Mouse (Mus musculus) embryonic facial prominence, embryonic 10.5 days (tissue): Measurements from ENCODE around the gene 2010111I01Rik. TPM values are rescaled to one million over a fixed set of nuclear protein-coding genes. Genes with fewer than 3 reads are reported as not detected.

Experiments
- DNase-seq: peaks from one replicate; pipeline ENCODE4 v3.0.0-alpha.2; 2017; ENCODE audit warnings: low spot score
- H3K27ac ChIP-seq: fragments of 300-500 bp; sonication (generic); replicated peaks from 2 replicates; pipeline ENCODE4 v1.5.1; 2016; ENCODE audit warnings: mild to moderate bottlenecking
- H3K27me3 ChIP-seq: fragments of 300-500 bp; sonication (generic); replicated peaks from 2 replicates; pipeline ENCODE4 v1.6.1; 2016; ENCODE audit warnings: low read depth, mild to moderate bottlenecking; ENCODE audit not compliant: poor library complexity, severe bottlenecking
- H3K36me3 ChIP-seq: fragments of 300-500 bp; sonication (generic); replicated peaks from 2 replicates; pipeline ENCODE4 v1.6.1; 2016; ENCODE audit warnings: mild to moderate bottlenecking, moderate library complexity
- H3K4me1 ChIP-seq: fragments of 300-500 bp; sonication (generic); 2 replicates; pipeline ENCODE4 v1.6.1; 2016
- H3K4me3 ChIP-seq: fragments of 300-500 bp; sonication (generic); 2 replicates; pipeline ENCODE4 v1.5.1; 2016; ENCODE audit warnings: mild to moderate bottlenecking, moderate library complexity
- H3K9me3 ChIP-seq: fragments of 300-500 bp; sonication (generic); 2 replicates; pipeline ENCODE4 v1.6.1; 2016; ENCODE audit warnings: mild to moderate bottlenecking
- WGBS: fragments of 180-500 bp; shearing (Covaris S2); methylation state at CpG from one replicate; pipeline ENCODE4 v1.1.7; 2016; 5-methylcytosine and 5-hydroxymethylcytosine counted together
- polyA plus RNA-seq: library from polyadenylated mRNA; unstranded; fragments of >200 nt; fragmentation: Nextera tagmentation; extraction: Ambion mirVana; gene quantifications from 2 replicates; pipeline ENCODE4 v1.2.1, GENCODE M21; 2016

Gene 2010111I01Rik
- polyA plus RNA-seq, 1 experiment from 2014 or later: 88.8 TPM

GRCm38 (mm10) chr13:63294359-63295193 lies 329.9 kb downstream of the 2010111I01Rik start:
- H3K9me3 ChIP-seq: no peaks in the 10 kb centered on the region
- H3K36me3 ChIP-seq: peaks cover 84% of the 10 kb centered on the region
- H3K27me3 ChIP-seq: no peaks in the 10 kb centered on the region
- H3K27ac ChIP-seq: peak overlapping the region; percentile 76
- peak; percentile 49 for DNase-seq
- H3K4me3 ChIP-seq: no peak overlapping the region
- H3K4me1 ChIP-seq: peaks cover 33% of the 10 kb centered on the region
- WGBS: 27% methylated on average over 15 of the region's 15 CpGs

GRCm38 (mm10) chr13:63296300-63296699 lies 331.6 kb downstream of the 2010111I01Rik start:
- Histone ChIP-seq H3K27me3 (no peaks in the 10 kb centered on the region), H3K4me1 (peaks cover 43% of the 10 kb centered on the region), H3K27ac (no peak overlapping the region), H3K4me3 (no peak overlapping the region), H3K36me3 (peaks cover 84% of the 10 kb centered on the region), H3K9me3 (no peaks in the 10 kb centered on the region)
- WGBS: 92% methylated on average over 11 of the region's 11 CpGs
- no peak for DNase-seq

GRCm38 (mm10) chr13:63297003-63297402 lies 332.3 kb downstream of the 2010111I01Rik start:
- 92% methylated on average over 2 of the region's 2 CpGs for WGBS
- H3K27ac ChIP-seq: no peak overlapping the region
- H3K4me3 ChIP-seq: no peak overlapping the region
- no peak for DNase-seq
- peaks cover 84% of the 10 kb centered on the region for H3K36me3 ChIP-seq
- no peaks in the 10 kb centered on the region for H3K27me3 ChIP-seq
- H3K9me3 ChIP-seq: no peaks in the 10 kb centered on the region
- H3K4me1 ChIP-seq: peaks cover 49% of the 10 kb centered on the region

- Histone ChIP-seq H3K27ac (no peak overlapping the region), H3K36me3 (peaks cover 86% of the 10 kb centered on the region), H3K9me3 (no peaks in the 10 kb centered on the region), H3K4me1 (peaks cover 49% of the 10 kb centered on the region), H3K4me3 (no peak overlapping the region), H3K27me3 (no peaks in the 10 kb centered on the region)
- WGBS: 93% methylated on average over 3 of the region's 3 CpGs
- no peak for DNase-seq
Measured at GRCm38 (mm10) chr13:63297933-63298332, 333.2 kb downstream of the 2010111I01Rik start.

GRCm38 (mm10) chr13:63298931-63299330 lies 334.2 kb downstream of the 2010111I01Rik start:
- Histone ChIP-seq H3K4me1 (peaks cover 40% of the 10 kb centered on the region), H3K27ac (no peak overlapping the region), H3K9me3 (no peaks in the 10 kb centered on the region), H3K4me3 (no peak overlapping the region), H3K27me3 (no peaks in the 10 kb centered on the region), H3K36me3 (peaks cover 96% of the 10 kb centered on the region)
- WGBS: 90% methylated on average over 5 of the region's 5 CpGs
- no peak for DNase-seq

GRCm38 (mm10) chr13:63300929-63301328 lies 336.2 kb downstream of the 2010111I01Rik start:
- no peaks in the 10 kb centered on the region for H3K27me3 ChIP-seq
- 78% methylated on average over 7 of the region's 7 CpGs for WGBS
- 0 out of 2 replicates have a peak overlapping the region, but pooled peaks have one; percentile 32 for H3K27ac ChIP-seq
- no peak overlapping the region for H3K4me3 ChIP-seq
- DNase-seq: no peak
- H3K9me3 ChIP-seq: no peaks in the 10 kb centered on the region
- H3K4me1 ChIP-seq: peaks cover 30% of the 10 kb centered on the region
- H3K36me3 ChIP-seq: peaks cover 99% of the 10 kb centered on the region

GRCm38 (mm10) chr13:63301764-63302209 lies 337.1 kb downstream of the 2010111I01Rik start:
- Histone ChIP-seq H3K4me1 (peaks cover 30% of the 10 kb centered on the region), H3K27ac (no peak overlapping the region), H3K36me3 (peaks cover 92% of the 10 kb centered on the region)

GRCm38 (mm10) chr13:63302381-63302780 lies 337.7 kb downstream of the 2010111I01Rik start:
- 89% methylated on average over 5 of the region's 5 CpGs for WGBS
- H3K4me1 ChIP-seq: peaks cover 29% of the 10 kb centered on the region
- H3K4me3 ChIP-seq: no peak overlapping the region
- H3K36me3 ChIP-seq: peaks cover 86% of the 10 kb centered on the region
- H3K27ac ChIP-seq: peak overlapping the region; percentile 61
- no peaks in the 10 kb centered on the region for H3K9me3 ChIP-seq
- DNase-seq: no peak
- H3K27me3 ChIP-seq: no peaks in the 10 kb centered on the region

More at GRCm38 (mm10) chr13:63301764-63302209, 337.1 kb downstream of the 2010111I01Rik start:
- H3K9me3 ChIP-seq: no peaks in the 10 kb centered on the region
- H3K27me3 ChIP-seq: no peaks in the 10 kb centered on the region
- no peak overlapping the region for H3K4me3 ChIP-seq
- WGBS: 60% methylated on average over 3 of the region's 3 CpGs
- no peak for DNase-seq

- peaks cover 24% of the 10 kb centered on the region for H3K4me1 ChIP-seq
Measured at GRCm38 (mm10) chr13:63304124-63304792, 339.6 kb downstream of the 2010111I01Rik start.

GRCm38 (mm10) chr13:63304799-63305159 lies 340.1 kb downstream of the 2010111I01Rik start:
- DNase-seq: no peak
- Histone ChIP-seq H3K4me1 (peaks cover 24% of the 10 kb centered on the region), H3K4me3 (no peak overlapping the region), H3K9me3 (no peaks in the 10 kb centered on the region), H3K27me3 (no peaks in the 10 kb centered on the region), H3K36me3 (peaks cover 70% of the 10 kb centered on the region), H3K27ac (no peak overlapping the region; the same call in 1 of the 2 replicates)
- 55% methylated on average over 3 of the region's 3 CpGs for WGBS

More at GRCm38 (mm10) chr13:63304124-63304792, 339.6 kb downstream of the 2010111I01Rik start:
- Histone ChIP-seq H3K36me3 (peaks cover 72% of the 10 kb centered on the region), H3K27ac (0 out of 2 replicates have a peak overlapping the region, but pooled peaks have one; percentile 40), H3K4me3 (no peak overlapping the region), H3K9me3 (no peaks in the 10 kb centered on the region), H3K27me3 (no peaks in the 10 kb centered on the region)
- 76% methylated on average over 6 of the region's 6 CpGs for WGBS
- DNase-seq: no peak

GRCm38 (mm10) chr13:63305160-63306011 lies 340.7 kb downstream of the 2010111I01Rik start:
- DNase-seq: no peak
- Histone ChIP-seq H3K27ac (no peak overlapping the region; the same call in 1 of the 2 replicates), H3K27me3 (no peaks in the 10 kb centered on the region), H3K36me3 (peaks cover 64% of the 10 kb centered on the region), H3K9me3 (no peaks in the 10 kb centered on the region), H3K4me1 (peaks cover 17% of the 10 kb centered on the region), H3K4me3 (no peak overlapping the region)
- WGBS: 77% methylated on average over 16 of the region's 16 CpGs

GRCm38 (mm10) chr13:63306768-63307167 lies 342.1 kb downstream of the 2010111I01Rik start:
- Histone ChIP-seq H3K4me3 (no peak overlapping the region), H3K4me1 (peaks cover 13% of the 10 kb centered on the region), H3K27me3 (no peaks in the 10 kb centered on the region), H3K9me3 (no peaks in the 10 kb centered on the region), H3K36me3 (peaks cover 56% of the 10 kb centered on the region), H3K27ac (no peak overlapping the region; the same call in 1 of the 2 replicates)
- WGBS: 92% methylated on average over 5 of the region's 5 CpGs
- no peak for DNase-seq
